Mouse (Mus musculus): ENCODE measurements around the gene Otop1. TPM values are rescaled to one million over a fixed set of nuclear protein-coding genes. Genes with fewer than 3 reads are reported as not detected.

The Otop1 gene
- not detected in 2 replicates for total RNA-seq (2014; fragmentation: Nextera tagmentation)
- total RNA-seq (2017) = not detected in 2 replicates

GRCm38 (mm10) chr5:38275771-38276170 lies at the start of gene Otop1:
Otop1 (plus strand) TSS chr5:38275972.
- ATAC-seq (replicated peaks; ENCODE audit: low FRiP score, low TSS enrichment, poor library complexity, severe bottlenecking) = no peak

GRCm38 (mm10) chr5:38235422-38235821 lies 40.4 kb upstream of the Otop1 start:
- ATAC-seq (replicated peaks; ENCODE audit: low FRiP score, low TSS enrichment, poor library complexity, severe bottlenecking) = peak; percentile 69

- no peak for ATAC-seq (replicated peaks; ENCODE audit: low FRiP score, low TSS enrichment, poor library complexity, severe bottlenecking)
These were observed 39.1 kb upstream of the Otop1 start for GRCm38 (mm10) chr5:38236627-38237026.

- ATAC-seq (replicated peaks; ENCODE audit: low FRiP score, low TSS enrichment, poor library complexity, severe bottlenecking) = no peak
These were observed 34.9 kb upstream of the Otop1 start for GRCm38 (mm10) chr5:38240727-38241472.

GRCm38 (mm10) chr5:38241473-38241834 lies 34.3 kb upstream of the Otop1 start:
- ATAC-seq (replicated peaks; ENCODE audit: low FRiP score, low TSS enrichment, poor library complexity, severe bottlenecking) = no peak

- ATAC-seq (replicated peaks; ENCODE audit: low FRiP score, low TSS enrichment, poor library complexity, severe bottlenecking) = no peak
These were observed 33.8 kb upstream of the Otop1 start for GRCm38 (mm10) chr5:38241966-38242365.

- ATAC-seq (replicated peaks; ENCODE audit: low FRiP score, low TSS enrichment, poor library complexity, severe bottlenecking) = no peak
These were observed 20.6 kb upstream of the Otop1 start for GRCm38 (mm10) chr5:38255195-38255594.

GRCm38 (mm10) chr5:38255644-38256043 lies 20.1 kb upstream of the Otop1 start:
- ATAC-seq (replicated peaks; ENCODE audit: low FRiP score, low TSS enrichment, poor library complexity, severe bottlenecking) = 0 out of 2 replicates have a peak, but pooled peaks have one; percentile 25

GRCm38 (mm10) chr5:38256551-38256950 lies 19.2 kb upstream of the Otop1 start:
- no peak for ATAC-seq (replicated peaks; ENCODE audit: low FRiP score, low TSS enrichment, poor library complexity, severe bottlenecking)

- ATAC-seq (replicated peaks; ENCODE audit: low FRiP score, low TSS enrichment, poor library complexity, severe bottlenecking) = no peak
These were observed 17.6 kb upstream of the Otop1 start for GRCm38 (mm10) chr5:38258034-38258772.

GRCm38 (mm10) chr5:38258773-38259146 lies 17.0 kb upstream of the Otop1 start:
- ATAC-seq (replicated peaks; ENCODE audit: low FRiP score, low TSS enrichment, poor library complexity, severe bottlenecking) = no peak

- no peak for ATAC-seq (replicated peaks; ENCODE audit: low FRiP score, low TSS enrichment, poor library complexity, severe bottlenecking)
These were observed 16.2 kb upstream of the Otop1 start for GRCm38 (mm10) chr5:38259455-38260106.

- ATAC-seq (replicated peaks; ENCODE audit: low FRiP score, low TSS enrichment, poor library complexity, severe bottlenecking) = peak; percentile 92
These were observed 15.6 kb upstream of the Otop1 start, which contains the start of gene Tmem128 for GRCm38 (mm10) chr5:38260107-38260682. Tmem128 (plus strand) TSS chr5:38260185.

- no peak for ATAC-seq (replicated peaks; ENCODE audit: low FRiP score, low TSS enrichment, poor library complexity, severe bottlenecking)
These were observed 4.8 kb upstream of the Otop1 start for GRCm38 (mm10) chr5:38270942-38271341.

- 0 out of 2 replicates have a peak, but pooled peaks have one; percentile 10 for ATAC-seq (replicated peaks; ENCODE audit: low FRiP score, low TSS enrichment, poor library complexity, severe bottlenecking)
These were observed 1.9 kb upstream of the Otop1 start for GRCm38 (mm10) chr5:38273831-38274230.

GRCm38 (mm10) chr5:38276451-38276850 lies 679 bp downstream of the Otop1 start:
- no peak for ATAC-seq (replicated peaks; ENCODE audit: low FRiP score, low TSS enrichment, poor library complexity, severe bottlenecking)

- ATAC-seq (replicated peaks; ENCODE audit: low FRiP score, low TSS enrichment, poor library complexity, severe bottlenecking) = no peak
These were observed 1.5 kb downstream of the Otop1 start for GRCm38 (mm10) chr5:38277098-38277866.

GRCm38 (mm10) chr5:38277936-38278600 lies 2.3 kb downstream of the Otop1 start:
- no peak for ATAC-seq (replicated peaks; ENCODE audit: low FRiP score, low TSS enrichment, poor library complexity, severe bottlenecking)

- ATAC-seq (replicated peaks; ENCODE audit: low FRiP score, low TSS enrichment, poor library complexity, severe bottlenecking) = no peak
These were observed 4.3 kb downstream of the Otop1 start for GRCm38 (mm10) chr5:38280075-38280474.
